Mouse (Mus musculus) right cerebral cortex, postnatal 14 days (tissue): ENCODE measurements around the gene Tgtp2.
"Not testable (repeated sequence)": the region's sequence is repeated elsewhere in the genome, so short reads cannot be mapped to it uniquely, and the experiment has no call there.

Source experiments
- DNase-seq: peaks from one replicate; pipeline ENCODE4 v3.0.0; 2022

Tgtp2 gene

DNA sequence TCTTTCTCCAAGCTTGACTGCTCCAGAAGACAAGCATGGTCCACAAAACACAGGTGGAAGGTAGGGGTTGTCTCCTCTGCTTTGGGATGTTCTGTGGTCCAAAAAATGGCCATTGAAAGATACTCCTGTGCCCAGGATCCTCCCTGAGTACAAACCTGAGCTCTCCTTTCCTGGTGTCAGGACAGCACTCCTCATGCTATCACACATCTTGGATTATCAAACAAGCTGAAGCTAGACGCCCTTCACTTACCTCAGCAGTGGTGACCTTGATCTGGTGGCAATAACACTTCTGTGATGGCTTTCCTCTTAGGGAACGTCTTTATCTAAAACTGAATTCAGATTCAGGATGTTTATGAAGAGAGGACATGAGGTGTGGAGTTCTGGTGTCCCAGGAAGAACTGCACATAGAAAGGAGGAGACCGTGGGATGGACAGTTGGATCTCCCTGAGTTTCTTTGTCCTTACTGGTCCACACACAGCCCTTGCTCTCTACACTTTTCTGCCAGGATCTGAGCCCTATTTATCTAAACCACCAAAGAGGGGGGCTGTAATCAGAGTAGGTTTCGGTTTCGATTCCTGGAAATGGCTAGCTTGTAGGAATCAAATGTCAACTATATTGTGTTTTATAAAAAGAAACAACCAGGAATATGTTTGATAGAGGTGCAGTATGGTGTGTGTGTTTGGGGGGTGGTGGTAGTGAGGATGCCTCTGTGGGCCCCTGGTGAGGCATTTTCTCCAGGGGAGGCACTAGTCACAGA is at the start of gene Tgtp2:
Gene Tgtp2, minus strand, starts transcription at position 494 of the 757 bp plus-strand sequence.
- DNase-seq = not testable (repeated sequence)

DNA sequence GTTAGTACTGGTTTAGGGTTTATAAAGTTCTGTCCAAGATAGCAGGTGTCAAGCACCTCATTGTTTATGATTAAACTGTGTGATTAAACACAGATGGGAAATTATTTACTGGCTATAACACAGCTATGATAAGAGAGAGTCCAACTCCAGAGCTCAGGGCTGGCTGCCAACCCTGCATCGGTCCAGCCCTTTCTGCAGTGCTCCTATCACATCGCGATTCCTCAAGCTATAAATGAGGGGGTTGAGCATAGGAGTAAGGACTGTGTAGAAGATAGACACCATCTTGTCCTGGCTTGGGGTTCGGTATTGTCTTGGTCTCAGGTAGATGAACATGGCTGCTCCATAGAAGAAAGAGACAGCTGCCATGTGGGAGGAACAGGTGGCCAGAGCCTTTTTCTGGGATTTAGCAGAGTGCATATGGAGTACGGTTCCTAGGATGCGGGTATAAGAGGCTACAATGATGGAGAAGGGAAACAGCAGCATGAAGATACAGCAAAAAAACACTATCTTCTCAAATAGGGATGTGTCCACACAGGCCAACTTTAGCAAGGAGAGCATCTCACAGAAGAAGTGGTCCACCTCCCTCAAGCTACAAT is 48.7 kb upstream of the Tgtp2 start:
- no peak for DNase-seq

DNA sequence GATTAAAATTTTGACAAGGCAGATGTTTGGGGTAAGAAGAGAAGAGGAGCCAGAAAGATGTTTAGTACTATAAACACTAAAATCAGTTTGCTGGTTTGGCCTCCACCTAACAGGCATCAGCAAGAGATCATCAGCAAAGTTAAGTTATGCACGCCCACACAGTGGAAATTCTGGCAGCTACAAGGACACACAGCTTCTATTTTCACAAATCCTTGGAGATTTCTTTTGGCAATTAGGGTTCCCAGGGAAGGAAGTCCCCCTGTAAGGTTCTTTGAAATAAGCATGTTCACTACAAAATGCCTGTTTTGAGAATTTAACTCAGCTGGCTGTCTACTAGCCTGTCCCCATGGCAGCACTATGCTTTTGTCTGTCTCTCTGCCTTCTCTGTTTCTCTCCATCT is 47.0 kb upstream of the Tgtp2 start:
- no peak for DNase-seq

DNA sequence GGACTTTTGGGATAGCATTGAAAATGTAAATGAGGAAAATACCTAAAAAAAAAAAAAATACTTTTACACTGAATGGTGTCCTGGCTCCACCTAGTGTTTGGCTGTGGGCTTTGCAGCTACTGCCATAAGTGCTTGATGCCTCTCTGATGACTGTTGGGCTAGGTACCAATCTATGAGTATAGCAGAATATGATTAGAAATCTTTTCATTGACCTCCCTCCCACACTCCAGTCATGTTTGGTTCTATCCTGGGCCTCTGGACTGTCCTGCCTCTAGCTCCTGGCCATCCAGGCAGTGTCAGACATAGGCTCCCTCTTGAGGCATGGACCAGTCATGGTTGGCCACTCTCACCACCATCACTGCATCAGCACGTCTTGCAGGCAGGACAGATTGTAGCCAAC is 44.8 kb upstream of the Tgtp2 start:
- DNase-seq = peak; percentile 34

DNA sequence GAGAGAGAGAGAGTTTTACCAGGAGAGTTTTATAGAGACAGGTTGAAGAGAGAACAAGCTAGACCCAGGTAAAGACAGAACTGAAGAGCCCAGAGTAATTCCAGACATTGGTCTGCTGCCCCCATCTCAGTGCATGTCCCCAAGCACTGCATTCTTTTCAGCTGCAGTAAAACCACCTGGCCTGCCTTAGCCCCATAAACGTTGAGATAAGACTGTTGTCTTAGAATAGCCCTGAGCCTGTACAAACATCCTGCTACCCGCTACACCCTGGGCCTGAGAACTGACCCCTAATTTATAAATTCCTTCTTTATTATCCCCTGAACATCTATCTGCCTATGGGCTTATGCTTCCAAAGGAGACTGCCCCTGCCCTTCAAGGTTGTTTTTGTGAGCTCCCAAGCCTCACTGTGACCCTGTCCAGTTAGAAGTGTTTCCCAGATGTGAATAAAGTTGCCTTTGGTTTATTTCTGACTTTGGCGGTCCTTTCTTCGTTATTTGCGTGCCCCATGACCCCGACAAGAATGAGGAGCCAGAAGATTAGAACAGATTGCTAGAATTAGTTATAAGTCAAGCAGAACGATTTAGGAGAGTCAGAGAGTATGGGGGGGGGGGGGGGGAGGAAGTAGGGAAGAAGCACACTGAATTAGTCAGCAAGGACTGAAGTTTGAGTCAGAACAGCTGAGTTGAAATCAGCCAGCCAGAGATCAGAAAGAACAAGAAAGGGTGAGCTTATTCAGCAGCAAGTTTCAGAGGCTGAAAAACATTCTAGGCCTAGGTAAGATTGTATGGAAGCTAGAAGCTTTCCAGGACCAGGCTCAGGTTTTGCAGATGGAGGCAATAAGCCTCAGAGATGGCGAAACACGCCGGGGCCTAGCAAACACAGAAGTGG is 43.9 kb upstream of the Tgtp2 start:
- DNase-seq = no peak

DNA sequence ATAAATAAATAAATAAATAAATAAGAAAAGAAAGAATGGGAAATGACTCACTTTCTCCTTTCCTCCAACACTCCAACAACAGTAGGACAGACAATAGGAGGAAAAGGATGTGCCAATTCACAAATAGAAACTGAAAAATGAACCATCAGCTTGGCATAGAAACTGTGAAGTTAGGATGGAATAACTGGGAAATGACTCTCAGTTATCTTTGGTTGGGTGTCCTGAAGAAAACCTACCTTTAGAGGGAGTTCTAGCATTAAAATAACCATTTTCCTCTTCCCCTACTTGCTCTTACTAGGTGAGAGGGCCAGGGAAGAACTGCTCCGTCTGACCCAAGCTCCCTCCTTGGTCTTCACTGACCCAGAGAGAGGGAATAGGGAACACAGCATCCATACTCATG is 41.7 kb upstream of the Tgtp2 start:
- DNase-seq = no peak

DNA sequence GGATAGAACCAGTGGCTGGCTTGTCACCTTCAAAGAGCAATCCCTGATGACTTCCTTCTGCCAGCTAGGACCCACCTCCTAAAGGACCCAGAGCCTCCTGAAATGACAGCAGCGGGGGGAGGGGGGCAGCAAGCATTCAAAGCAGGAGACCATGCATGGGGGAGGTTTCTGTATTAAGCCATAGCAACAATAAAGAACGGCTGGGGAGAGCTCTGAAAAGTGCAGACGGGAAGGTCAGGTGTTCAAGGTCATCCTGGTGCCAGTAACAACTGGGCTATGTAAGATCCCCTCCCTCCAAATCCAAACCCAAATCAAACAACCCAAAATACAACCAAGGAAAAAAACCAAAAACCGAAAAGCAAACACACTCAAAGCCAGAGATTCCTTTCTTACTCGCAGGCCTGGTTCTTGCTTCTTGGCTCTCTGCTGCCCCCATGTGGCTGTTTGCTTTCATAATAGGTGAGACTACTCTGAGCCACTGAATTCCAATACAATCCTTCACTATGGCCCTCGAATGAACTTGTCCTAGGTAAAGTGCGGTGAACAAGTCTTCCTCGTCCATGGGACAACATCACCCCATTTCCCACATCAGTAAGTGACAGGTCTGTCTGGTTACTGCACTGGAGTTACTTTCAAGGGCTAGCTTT is 39.2 kb upstream of the Tgtp2 start:
- peak; percentile 95 for DNase-seq

DNA sequence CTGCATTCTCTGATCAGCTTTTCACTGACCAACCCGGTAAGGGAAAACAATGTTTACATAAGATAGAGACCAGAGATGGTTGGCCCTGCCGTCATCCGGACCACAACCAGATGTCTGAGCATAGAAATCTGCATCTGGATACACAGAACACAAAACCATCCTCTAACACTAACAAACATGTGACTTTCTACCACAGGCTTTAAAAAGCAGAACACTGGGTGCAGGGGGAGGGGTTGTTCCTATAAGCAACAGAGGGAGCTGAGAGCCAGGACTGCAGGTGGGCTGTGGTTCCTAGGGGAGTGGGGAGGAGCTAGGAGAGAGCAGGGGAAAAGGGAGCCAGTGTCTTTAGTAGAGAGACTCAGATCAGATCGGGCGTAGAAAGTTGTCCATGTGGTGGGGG is 37.5 kb upstream of the Tgtp2 start:
- no peak for DNase-seq

DNA sequence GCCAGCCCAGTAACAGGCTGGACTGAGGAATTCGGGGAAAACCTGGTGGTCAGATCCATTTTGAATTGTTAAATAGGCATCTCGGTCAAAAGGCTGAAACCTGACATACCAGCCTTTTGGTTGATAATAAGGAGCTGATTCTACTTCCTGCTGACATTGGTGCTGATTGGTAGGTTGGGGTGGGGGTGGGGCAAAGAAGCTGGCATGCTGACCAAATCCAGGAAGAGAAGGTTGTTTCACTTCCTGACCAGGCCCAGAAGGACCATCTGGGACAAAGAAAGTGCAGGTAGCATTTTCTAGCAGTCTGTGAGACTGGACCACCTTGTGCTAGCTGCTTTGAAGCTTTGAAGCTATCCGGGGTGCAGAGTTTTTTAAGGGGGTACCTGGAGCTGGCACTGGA is 36.4 kb upstream of the Tgtp2 start:
- no peak for DNase-seq

DNA sequence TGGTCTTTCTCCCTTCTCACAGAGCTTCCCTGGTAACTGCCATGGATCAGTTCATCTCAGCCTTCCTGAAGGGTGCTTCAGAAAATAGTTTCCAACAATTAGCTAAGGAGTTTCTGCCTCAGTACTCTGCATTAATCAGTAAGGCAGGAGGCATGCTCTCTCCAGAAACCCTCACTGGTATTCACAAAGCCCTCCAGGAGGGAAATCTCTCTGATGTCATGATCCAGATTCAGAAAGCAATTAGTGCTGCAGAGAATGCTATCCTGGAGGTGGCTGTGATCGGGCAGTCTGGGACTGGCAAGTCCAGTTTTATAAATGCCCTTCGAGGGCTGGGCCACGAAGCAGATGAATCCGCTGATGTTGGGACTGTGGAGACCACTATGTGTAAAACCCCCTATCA is 31.4 kb upstream of the Tgtp2 start:
- DNase-seq = no peak

DNA sequence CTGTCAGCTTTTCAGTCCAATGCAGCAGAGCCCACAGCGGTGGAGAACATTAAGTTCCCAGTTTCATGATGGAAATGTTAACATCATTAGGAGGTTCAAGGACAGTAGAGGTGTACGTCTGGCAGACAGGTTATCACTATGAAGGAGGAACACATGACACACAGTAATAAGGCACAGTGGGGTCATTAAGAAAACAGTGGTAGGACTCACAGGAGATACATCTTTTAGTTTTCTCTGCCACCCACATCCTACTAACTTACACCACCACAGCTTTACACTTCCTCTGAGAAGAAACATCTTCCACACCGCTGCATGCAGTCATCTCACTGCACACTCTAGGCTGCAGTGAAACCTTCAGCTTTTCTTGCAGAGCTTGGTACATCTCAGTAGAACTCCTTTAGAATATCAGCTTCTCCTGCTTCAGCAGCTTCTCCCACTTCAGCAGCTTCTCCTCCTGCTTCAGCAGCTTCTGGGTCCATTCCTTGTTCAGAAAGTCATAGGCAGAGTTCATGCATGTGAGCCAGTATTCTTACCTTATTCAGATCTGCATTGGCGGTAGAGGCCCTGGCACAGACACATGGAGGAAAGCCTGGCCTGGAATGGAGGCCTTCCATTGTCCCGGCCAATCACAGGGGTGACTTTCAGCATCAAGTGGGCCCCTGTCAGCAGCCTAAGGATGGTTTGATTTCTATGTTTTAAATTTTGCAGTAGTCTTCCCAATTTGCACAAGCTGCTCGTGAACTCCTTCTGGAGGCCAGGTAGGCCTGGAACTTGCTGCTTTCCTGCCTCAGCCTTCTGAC is 30.1 kb upstream of the Tgtp2 start:
- no peak for DNase-seq

DNA sequence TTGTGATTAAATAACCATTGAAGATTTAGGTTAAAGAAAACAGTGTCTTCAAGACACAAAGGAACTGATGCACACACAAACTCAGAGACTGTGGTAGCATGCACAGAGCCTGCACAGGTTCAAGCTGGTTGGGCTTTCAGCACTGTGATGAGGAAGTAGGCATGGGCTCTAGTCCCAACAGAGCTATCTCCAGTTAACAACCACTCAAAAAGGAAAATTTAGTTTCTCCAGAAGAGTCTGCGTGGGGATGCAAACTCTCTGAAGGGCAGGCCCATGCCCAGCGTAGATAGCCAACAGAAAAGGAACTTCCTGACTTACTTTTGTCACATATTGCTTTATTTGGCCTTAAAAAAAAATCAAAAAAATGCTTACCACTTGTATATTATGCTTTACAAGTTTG is 28.8 kb upstream of the Tgtp2 start:
- DNase-seq = no peak

DNA sequence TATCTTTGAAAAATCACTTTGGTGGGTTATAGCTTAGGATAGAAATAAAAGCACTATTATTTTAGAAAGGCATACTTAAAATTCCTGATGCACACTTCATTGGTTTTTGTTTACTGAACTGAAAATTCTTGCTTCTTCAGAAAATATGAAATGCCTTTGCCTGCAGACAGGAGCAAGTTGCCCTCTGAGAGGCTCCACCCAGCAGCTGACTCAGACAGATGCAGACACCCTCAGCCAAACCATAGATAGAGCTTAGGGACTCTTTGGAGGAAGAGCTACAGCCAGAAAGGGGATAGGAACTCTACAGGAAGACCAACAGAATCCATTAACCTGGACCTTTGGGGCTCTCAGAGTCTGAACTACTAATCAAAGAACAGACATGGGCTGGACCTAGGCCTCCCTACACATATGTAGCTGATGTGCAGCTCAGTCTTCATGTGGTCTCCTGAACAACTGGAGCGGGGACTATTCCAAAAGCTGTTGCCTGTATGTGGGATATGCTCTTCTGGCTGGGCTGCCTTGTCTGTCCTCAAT is 28.1 kb upstream of the Tgtp2 start:
- DNase-seq = no peak

DNA sequence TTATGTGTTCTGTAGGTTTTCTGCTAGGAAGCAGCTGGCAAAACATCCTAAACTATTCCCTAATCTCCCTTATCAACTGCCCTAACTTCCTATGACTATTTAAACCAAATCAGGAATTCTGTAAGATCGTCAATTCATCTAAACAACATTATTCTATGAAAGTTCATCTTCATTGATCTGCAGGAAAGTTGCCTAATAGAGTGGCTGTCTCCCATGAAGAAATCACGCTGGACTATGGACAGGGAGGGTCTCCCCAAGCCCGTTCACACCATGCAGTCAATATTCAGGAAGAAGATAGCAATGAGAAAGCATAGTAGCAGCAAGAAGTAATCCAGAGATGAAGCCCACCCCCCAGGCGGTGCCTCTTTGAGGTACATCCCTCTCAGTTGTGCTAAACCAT is 27.2 kb upstream of the Tgtp2 start:
- no peak for DNase-seq

DNA sequence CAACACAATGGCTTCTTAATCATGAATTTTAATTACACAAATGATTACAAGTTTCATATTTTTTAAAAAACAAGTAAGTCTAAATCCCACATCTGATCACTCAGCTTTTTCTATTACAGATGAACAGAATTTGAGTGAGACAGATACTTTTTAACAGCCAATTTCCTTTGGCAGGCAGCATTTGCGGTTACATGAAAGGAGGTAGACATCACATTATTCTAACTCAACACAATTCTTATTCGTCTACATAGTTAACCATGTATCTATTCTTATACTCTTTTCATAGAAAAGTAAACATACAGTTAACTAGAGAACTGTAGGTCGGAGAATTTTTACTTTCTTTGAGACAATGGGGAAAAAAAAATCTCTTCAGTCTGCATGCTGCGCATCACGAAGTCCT is 26.5 kb upstream of the Tgtp2 start:
- no peak for DNase-seq

DNA sequence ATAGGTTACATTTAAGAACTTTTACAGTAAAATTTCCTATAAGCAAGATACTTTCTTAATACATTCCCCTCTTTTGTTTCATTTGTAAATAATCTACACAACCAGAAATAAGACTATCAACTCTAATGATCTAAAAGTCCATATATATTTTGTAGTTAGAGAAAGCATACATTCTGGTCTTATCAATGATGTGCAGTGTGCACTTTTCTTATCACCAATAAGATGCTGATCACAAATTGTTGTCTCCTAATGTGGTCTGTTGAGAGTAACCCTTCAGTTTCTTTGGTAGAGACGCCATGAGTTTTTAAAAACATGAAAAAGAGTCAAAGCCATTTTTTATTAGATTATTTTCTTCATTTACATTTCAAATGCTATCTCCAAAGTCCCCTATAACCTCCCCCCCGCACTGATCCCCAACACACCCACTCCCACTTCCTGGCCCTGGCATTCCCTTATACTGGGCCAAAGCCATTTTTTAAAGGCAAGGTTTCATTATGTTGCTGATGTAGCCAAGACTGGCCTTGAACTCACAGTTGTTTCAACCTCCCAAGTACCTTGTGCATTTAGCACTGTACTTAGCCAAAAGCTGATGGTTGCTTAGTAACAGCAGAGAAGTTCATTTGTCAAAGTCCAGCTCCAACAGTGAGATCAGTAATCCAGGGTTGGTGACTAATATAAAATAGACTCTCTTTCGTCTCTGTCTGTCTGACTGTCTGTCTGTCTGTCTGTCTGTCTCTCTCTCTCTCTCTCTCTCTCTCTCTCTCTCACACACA is 25.9 kb upstream of the Tgtp2 start:
- no peak for DNase-seq

DNA sequence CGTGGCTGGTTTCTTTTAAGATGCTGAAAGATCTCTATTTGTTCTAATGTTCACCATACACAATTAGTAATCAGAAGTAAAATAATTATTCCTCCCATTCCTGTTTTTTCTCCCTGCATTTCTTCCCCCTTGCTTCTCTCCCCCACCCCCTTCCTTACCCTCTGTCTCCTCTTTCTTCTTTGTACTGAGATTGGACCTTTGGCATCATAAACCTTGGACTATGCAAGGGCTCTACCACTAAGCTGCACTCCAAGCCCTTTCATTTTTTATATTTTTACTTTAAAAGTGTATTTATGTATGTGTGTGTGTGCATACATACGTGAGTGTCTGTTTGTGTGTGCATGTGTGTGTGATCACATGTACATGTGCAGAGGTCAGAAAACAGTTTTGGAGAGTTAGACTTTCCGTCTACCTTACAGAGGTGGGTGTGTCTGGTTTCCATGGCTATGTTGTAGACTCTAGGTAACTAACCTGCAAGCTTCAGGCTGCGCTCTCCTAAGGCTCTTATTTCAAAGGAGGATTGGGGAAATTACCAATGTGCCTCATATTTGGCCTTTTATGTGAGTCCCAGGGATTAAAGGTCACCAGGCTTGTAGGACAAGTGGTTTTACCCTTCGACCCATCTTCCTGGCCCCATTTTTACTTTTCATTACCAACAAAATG is 25.1 kb upstream of the Tgtp2 start:
- DNase-seq = no peak

DNA sequence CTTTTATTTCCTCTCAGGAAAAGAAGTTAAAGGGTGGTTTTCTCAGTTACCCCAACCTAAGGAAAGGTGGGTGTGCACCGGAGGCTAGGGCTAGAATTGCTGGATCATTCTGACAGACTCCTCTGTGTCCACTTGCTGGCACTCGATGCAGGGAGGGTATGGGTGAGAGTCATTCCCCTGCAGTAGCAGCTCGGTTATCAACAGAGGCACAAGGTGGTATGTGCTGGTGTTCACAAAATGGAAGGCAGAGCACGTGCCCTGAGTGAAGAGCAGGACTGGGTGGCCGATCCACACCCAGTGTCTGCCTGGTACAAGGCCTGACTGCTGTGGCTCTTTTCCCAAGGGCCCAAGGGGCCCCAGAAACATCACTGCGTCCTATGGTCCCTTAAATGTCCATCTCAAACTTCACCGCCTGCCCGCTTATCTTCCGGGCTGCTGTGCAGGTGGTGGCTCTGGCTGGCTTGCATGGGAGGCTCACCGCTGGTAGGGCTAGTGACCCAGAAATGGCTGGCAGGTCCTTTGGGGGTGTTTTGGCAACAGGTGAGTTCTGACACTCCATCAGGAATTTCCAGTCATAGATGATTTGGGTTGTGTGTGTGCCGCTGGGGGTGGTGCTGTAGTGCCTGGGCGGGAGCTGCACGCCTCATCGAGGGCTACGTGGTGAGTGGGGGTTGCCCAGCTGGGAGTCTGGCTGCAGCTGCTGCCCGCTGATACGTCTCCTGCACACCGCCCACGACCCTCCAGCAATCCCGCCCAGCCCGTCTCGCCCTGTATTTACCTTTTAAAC is 24.0 kb upstream of the Tgtp2 start:
- no peak for DNase-seq

DNA sequence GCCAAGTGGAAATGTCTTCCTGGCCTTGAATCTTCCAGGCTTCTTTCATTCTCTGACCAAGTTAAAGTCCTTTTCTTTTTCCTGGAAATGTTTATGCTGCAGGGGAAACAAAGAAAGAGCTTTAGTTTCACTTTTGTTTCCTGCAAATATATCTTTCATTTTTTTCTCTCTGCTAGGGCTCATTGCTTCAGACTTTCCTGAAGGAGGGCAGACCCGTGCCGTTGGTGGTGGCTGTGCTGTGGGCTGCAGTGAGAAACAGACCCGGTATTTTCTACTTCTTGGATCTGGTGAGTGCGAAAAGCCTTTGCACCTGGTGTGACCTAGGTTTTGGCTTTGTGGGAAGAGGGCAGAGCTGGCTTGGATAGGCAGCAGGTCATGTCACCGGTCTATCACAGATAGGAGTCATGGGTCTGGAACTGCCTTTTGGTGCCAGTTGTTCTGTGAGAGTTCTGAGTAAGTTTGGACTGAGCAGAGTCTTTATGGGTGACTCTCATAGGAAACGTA is 22.9 kb upstream of the Tgtp2 start:
- no peak for DNase-seq

DNA sequence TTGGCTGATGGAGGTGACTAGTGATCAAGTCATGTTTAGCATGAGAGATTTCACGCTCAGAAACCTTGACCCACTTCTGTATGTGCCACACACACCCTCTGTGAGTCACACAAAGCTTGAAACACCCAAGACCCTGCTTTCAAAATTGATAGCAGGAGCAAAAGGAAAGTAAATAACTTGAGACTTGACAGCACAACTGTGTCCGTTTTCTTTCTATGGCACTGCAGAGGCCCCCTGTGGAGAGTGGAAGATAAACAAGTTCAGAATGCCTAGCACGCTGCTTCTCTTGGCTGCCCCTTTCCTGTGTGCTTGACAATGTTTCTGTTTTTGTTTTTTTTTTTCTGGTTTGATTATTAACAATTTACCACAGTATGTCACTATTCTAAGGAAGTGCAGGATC is 20.9 kb upstream of the Tgtp2 start:
- no peak for DNase-seq
